Mouse (Mus musculus) brain, embryonic 14.5 days (tissue): ENCODE measurements around the gene Aunip. TPM values are rescaled to one million over a fixed set of nuclear protein-coding genes. Genes with fewer than 3 reads are reported as not detected.
A peak's percentile ranks its signal among the peaks of the same experiment; 100 is the strongest.

Experiments used
- DNase-seq: peaks from one replicate; pipeline ENCODE4 v3.0.0-alpha.2; 2011; ENCODE audit warnings: low read depth
- CTCF ChIP-seq: fragments of 200-500 bp; IDR thresholded peaks from 2 replicates; pipeline ENCODE4 v1.5.1; 2012; ENCODE audit warnings: inconsistent platforms, mild to moderate bottlenecking, moderate library complexity, borderline replicate concordance; ENCODE audit not compliant: insufficient read depth, insufficient read length; ENCODE audit errors: extremely low read depth
- POLR2A ChIP-seq: fragments of 200-500 bp; IDR thresholded peaks from 2 replicates; pipeline ENCODE4 v1.6.1; 2012; ENCODE audit warnings: mild to moderate bottlenecking, inconsistent platforms, borderline replicate concordance; ENCODE audit not compliant: poor library complexity, insufficient read depth, insufficient read length, severe bottlenecking; ENCODE audit errors: extremely low read depth
- polyA plus RNA-seq: library from polyadenylated mRNA; depleted of rRNA; stranded (reverse); fragments of >200 nt; gene quantifications from 2 replicates; pipeline ENCODE4 v1.2.3, GENCODE M21; 2012; rRNA removed

The Aunip gene
- 2.8 and 3.9 TPM in 2 replicates for polyA plus RNA-seq

- TF ChIP-seq POLR2A, result peak; percentile 33; the same call in 1 of the 2 replicates
- no peak for TF ChIP-seq CTCF
- DNase-seq, result peak; percentile 98
Measured at GRCm38 (mm10) chr4:134510845-134511411, at the start of gene Aunip. TSS of gene Aunip (plus strand) at chr4:134510999.

GRCm38 (mm10) chr4:134461252-134461651 is 49.5 kb upstream of the Aunip start:
- TF ChIP-seq CTCF (no peak), POLR2A (no peak)
- no peak for DNase-seq

- TF ChIP-seq CTCF, result no peak
- no peak for TF ChIP-seq POLR2A
- DNase-seq, result peak; percentile 77
Measured at GRCm38 (mm10) chr4:134465789-134466188, 45.0 kb upstream of the Aunip start.

- DNase-seq, result peak; percentile 65
- TF ChIP-seq CTCF (no peak), POLR2A (no peak)
Measured at GRCm38 (mm10) chr4:134466381-134467262, 44.2 kb upstream of the Aunip start.

- TF ChIP-seq CTCF (no peak), POLR2A (no peak)
- peak; percentile 79 for DNase-seq
Measured at GRCm38 (mm10) chr4:134467435-134468214, 43.2 kb upstream of the Aunip start.

- no peak for TF ChIP-seq CTCF
- TF ChIP-seq POLR2A, result peak; percentile 99
- peak; percentile 99 for DNase-seq
Measured at GRCm38 (mm10) chr4:134468215-134468575, 42.6 kb upstream of the Aunip start, which contains the start of gene Stmn1. TSS of gene Stmn1 (plus strand) at chr4:134468320.

GRCm38 (mm10) chr4:134468578-134469266 is 42.1 kb upstream of the Aunip start:
- TF ChIP-seq CTCF, result no peak
- no peak for TF ChIP-seq POLR2A

GRCm38 (mm10) chr4:134469341-134469796 is 41.4 kb upstream of the Aunip start:
- DNase-seq, result peak; percentile 91
- TF ChIP-seq POLR2A, result no peak
- TF ChIP-seq CTCF, result no peak

More at GRCm38 (mm10) chr4:134468578-134469266, 42.1 kb upstream of the Aunip start:
- DNase-seq, result peak; percentile 98

- TF ChIP-seq POLR2A (no peak), CTCF (no peak)
- DNase-seq, result peak; percentile 62
Measured at GRCm38 (mm10) chr4:134469985-134470384, 40.8 kb upstream of the Aunip start.

- peak; percentile 70 for DNase-seq
- TF ChIP-seq POLR2A, result no peak
- peak; percentile 27; the same call in 1 of the 2 replicates for TF ChIP-seq CTCF
Measured at GRCm38 (mm10) chr4:134471469-134471868, 39.3 kb upstream of the Aunip start.
